Mouse (Mus musculus): ENCODE data around the gene Crhr1. TPM values are rescaled to one million over a fixed set of nuclear protein-coding genes. Genes with fewer than 3 reads are reported as not detected.

Gene Crhr1
- polyA plus RNA-seq, 1 experiment from 2014 or later: 0.24 TPM

DNA sequence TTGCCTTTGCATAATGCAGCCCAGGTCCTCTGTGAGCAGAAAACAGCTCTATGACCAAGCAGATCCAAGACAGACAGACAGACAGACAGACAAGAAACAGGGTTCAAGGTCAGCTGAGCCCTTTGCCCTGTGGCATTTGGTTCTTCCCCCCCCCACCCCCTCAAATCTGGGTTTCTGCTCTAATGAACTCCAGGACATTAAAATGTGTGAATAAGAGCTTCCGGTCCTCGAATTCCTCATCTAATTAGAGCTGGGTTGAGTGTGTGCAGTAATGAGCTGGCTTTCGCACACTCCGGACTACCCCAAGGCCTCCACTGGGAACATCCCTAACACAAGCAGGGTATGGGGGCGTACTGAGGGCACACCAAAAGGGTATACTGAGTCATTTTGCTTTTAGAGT is 18.3 kb downstream of the Crhr1 start:
- Histone ChIP-seq H3K4me2 (ENCODE audit: low read depth, low read length, severe bottlenecking) (no peak overlapping the region), H3K27ac (ENCODE audit: low read depth, low read length) (no peak overlapping the region), H3K4me3 (ENCODE audit: low read depth, low read length) (no peak overlapping the region), H3K27me3 (ENCODE audit: control insufficient read depth, insufficient read depth, low read length) (no peaks in the 10 kb centered on the region), H3K9ac (ENCODE audit: low read length) (no peak overlapping the region), H3K4me1 (replicated peaks; ENCODE audit: control insufficient read depth, insufficient read depth, low read length) (no peaks in the 10 kb centered on the region; the same call in 1 of the 2 replicates), H3K9me3 (ENCODE audit: control insufficient read depth, low read length) (no peaks in the 10 kb centered on the region), H3K36me3 (ENCODE audit: control insufficient read depth, insufficient read depth, low read length) (no peaks in the 10 kb centered on the region)
- ATAC-seq (replicated peaks; ENCODE audit: low FRiP score) (no peak), DNase-seq (ENCODE audit: low spot score) (no peak)
- 29% methylated on average over 5 of the region's 5 CpGs for whole genome bisulfite sequencing

DNA sequence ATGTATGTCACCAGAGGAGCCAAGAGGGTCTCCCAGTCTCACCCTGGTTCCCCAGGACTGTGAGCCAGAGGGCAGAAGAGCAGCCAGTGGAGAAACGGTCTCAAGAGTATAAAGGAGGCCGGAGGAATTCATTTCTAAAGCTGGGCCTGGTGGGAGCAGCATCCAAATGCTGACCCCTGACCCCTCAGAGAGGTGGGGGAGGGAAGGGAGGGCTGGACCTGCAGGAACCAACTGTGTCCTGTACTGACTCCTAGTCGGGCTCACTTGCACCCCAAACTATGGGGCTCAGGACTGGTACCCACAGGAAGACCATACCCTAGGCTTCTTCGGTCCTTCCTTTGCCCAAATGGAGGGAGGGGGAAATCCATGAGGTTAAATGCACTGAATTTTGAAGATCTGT is 21.7 kb downstream of the Crhr1 start:
- peaks cover 4% of the 10 kb centered on the region; the same call in 1 of the 2 replicates for H3K4me1 ChIP-seq (replicated peaks; ENCODE audit: control insufficient read depth, insufficient read depth, low read length)
- 53% methylated on average over 4 of the region's 4 CpGs for WGBS
- H3K27me3 ChIP-seq (ENCODE audit: control insufficient read depth, insufficient read depth, low read length): no peaks in the 10 kb centered on the region

GRCm38 (mm10) chr11:104154820-104155635 is 22.4 kb downstream of the Crhr1 start:
- no peak for ATAC-seq (replicated peaks; ENCODE audit: low FRiP score)
- no peak overlapping the region for H3K9ac ChIP-seq (ENCODE audit: low read length)
- no peak for DNase-seq (ENCODE audit: low spot score)
- H3K4me2 ChIP-seq (ENCODE audit: low read depth, low read length, severe bottlenecking): no peak overlapping the region
- H3K9me3 ChIP-seq (ENCODE audit: control insufficient read depth, low read length): no peaks in the 10 kb centered on the region
- no peak overlapping the region for H3K4me3 ChIP-seq (ENCODE audit: low read depth, low read length)
- WGBS: 62% methylated on average over 9 of the region's 9 CpGs
- H3K4me1 ChIP-seq (replicated peaks; ENCODE audit: control insufficient read depth, insufficient read depth, low read length): peaks cover 4% of the 10 kb centered on the region; the same call in 1 of the 2 replicates
- no peaks in the 10 kb centered on the region for H3K27me3 ChIP-seq (ENCODE audit: control insufficient read depth, insufficient read depth, low read length)
- H3K27ac ChIP-seq (ENCODE audit: low read depth, low read length): no peak overlapping the region
- H3K36me3 ChIP-seq (ENCODE audit: control insufficient read depth, insufficient read depth, low read length): no peaks in the 10 kb centered on the region

More for the DNA sequence above, 21.7 kb downstream of the Crhr1 start:
- Histone ChIP-seq H3K4me3 (ENCODE audit: low read depth, low read length) (no peak overlapping the region), H3K9ac (ENCODE audit: low read length) (no peak overlapping the region), H3K27ac (ENCODE audit: low read depth, low read length) (no peak overlapping the region), H3K9me3 (ENCODE audit: control insufficient read depth, low read length) (no peaks in the 10 kb centered on the region), H3K4me2 (ENCODE audit: low read depth, low read length, severe bottlenecking) (no peak overlapping the region), H3K36me3 (ENCODE audit: control insufficient read depth, insufficient read depth, low read length) (no peaks in the 10 kb centered on the region)
- ATAC-seq (replicated peaks; ENCODE audit: low FRiP score) (no peak), DNase-seq (ENCODE audit: low spot score) (no peak)

DNA sequence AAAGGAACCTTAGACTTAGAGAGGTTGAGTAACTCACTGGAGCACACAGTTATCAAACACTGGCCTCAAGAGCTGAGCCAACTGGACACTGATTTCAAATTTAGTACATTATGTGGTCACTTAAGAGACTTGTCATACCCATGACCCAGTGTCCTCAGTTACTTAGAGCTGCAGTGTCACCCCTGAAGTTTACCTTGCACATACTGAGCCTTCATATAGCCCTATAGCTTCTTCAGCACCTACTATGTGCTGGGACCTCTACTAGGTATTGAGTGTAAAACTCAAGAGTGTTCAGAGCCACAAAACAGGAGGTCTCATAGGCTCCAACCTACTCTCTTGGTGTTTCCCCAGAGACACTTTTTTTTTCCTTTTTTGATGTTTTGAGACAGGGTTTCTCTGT is 23.2 kb downstream of the Crhr1 start:
- no peak for DNase-seq (ENCODE audit: low spot score)
- no peak overlapping the region for H3K4me2 ChIP-seq (ENCODE audit: low read depth, low read length, severe bottlenecking)
- no peak overlapping the region for H3K9ac ChIP-seq (ENCODE audit: low read length)
- peaks cover 4% of the 10 kb centered on the region; the same call in 1 of the 2 replicates for H3K4me1 ChIP-seq (replicated peaks; ENCODE audit: control insufficient read depth, insufficient read depth, low read length)
- no peak overlapping the region for H3K27ac ChIP-seq (ENCODE audit: low read depth, low read length)
- no peaks in the 10 kb centered on the region for H3K9me3 ChIP-seq (ENCODE audit: control insufficient read depth, low read length)
- H3K27me3 ChIP-seq (ENCODE audit: control insufficient read depth, insufficient read depth, low read length): no peaks in the 10 kb centered on the region
- H3K4me3 ChIP-seq (ENCODE audit: low read depth, low read length): no peak overlapping the region
- H3K36me3 ChIP-seq (ENCODE audit: control insufficient read depth, insufficient read depth, low read length): no peaks in the 10 kb centered on the region
- ATAC-seq (replicated peaks; ENCODE audit: low FRiP score): no peak

DNA sequence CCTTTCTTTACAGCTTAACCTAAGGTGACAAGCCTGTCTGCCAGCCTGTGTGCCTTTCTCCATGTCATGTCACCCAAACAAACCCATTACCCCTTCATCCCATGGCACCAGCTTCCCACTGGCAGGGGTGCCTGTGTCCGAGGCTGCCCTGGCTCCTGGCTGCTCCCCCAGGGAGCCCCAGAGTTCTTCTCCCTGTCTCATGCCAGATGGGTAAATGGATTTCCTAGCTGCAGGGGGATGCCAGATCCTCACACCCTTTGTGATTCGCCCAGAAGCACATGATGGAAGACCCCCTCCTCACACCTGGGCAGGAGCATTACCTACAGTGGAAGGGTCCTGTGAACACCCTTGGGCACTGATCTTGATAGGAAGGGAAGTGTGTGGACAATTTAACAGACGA is 23.7 kb downstream of the Crhr1 start:
- ATAC-seq (replicated peaks; ENCODE audit: low FRiP score): no peak
- Histone ChIP-seq H3K4me1 (replicated peaks; ENCODE audit: control insufficient read depth, insufficient read depth, low read length) (peaks cover 4% of the 10 kb centered on the region; the same call in 1 of the 2 replicates), H3K27me3 (ENCODE audit: control insufficient read depth, insufficient read depth, low read length) (no peaks in the 10 kb centered on the region), H3K27ac (ENCODE audit: low read depth, low read length) (no peak overlapping the region), H3K4me3 (ENCODE audit: low read depth, low read length) (no peak overlapping the region), H3K36me3 (ENCODE audit: control insufficient read depth, insufficient read depth, low read length) (no peaks in the 10 kb centered on the region), H3K9me3 (ENCODE audit: control insufficient read depth, low read length) (no peaks in the 10 kb centered on the region), H3K4me2 (ENCODE audit: low read depth, low read length, severe bottlenecking) (no peak overlapping the region), H3K9ac (ENCODE audit: low read length) (no peak overlapping the region)
- no peak for DNase-seq (ENCODE audit: low spot score)
- 77% methylated on average over 3 of the region's 3 CpGs for WGBS

GRCm38 (mm10) chr11:104157603-104158259 is 25.1 kb downstream of the Crhr1 start:
- H3K27me3 ChIP-seq (ENCODE audit: control insufficient read depth, insufficient read depth, low read length): no peaks in the 10 kb centered on the region
- ATAC-seq (replicated peaks; ENCODE audit: low FRiP score) (peak; percentile 96), DNase-seq (ENCODE audit: low spot score) (peak; percentile 93)
- H3K9ac ChIP-seq (ENCODE audit: low read length): peak overlapping the region; percentile 60
- WGBS: 3% methylated on average over 23 of the region's 23 CpGs
- no peaks in the 10 kb centered on the region for H3K9me3 ChIP-seq (ENCODE audit: control insufficient read depth, low read length)
- H3K27ac ChIP-seq (ENCODE audit: low read depth, low read length): peak overlapping the region; percentile 19
- peaks cover 4% of the 10 kb centered on the region; the same call in 1 of the 2 replicates for H3K4me1 ChIP-seq (replicated peaks; ENCODE audit: control insufficient read depth, insufficient read depth, low read length)
- no peaks in the 10 kb centered on the region for H3K36me3 ChIP-seq (ENCODE audit: control insufficient read depth, insufficient read depth, low read length)
- H3K4me2 ChIP-seq (ENCODE audit: low read depth, low read length, severe bottlenecking): peak overlapping the region; percentile 58
- H3K4me3 ChIP-seq (ENCODE audit: low read depth, low read length): peak overlapping the region; percentile 34

- DNase-seq (ENCODE audit: low spot score) (no peak), ATAC-seq (replicated peaks; ENCODE audit: low FRiP score) (peak; percentile 37; the same call in 1 of the 2 replicates)
- peak overlapping the region; percentile 58 for H3K4me2 ChIP-seq (ENCODE audit: low read depth, low read length, severe bottlenecking)
- peak overlapping the region; percentile 19 for H3K27ac ChIP-seq (ENCODE audit: low read depth, low read length)
- no peaks in the 10 kb centered on the region for H3K9me3 ChIP-seq (ENCODE audit: control insufficient read depth, low read length)
- WGBS: 4% methylated on average over 17 of the region's 17 CpGs
- peak overlapping the region; percentile 34 for H3K4me3 ChIP-seq (ENCODE audit: low read depth, low read length)
- H3K36me3 ChIP-seq (ENCODE audit: control insufficient read depth, insufficient read depth, low read length): no peaks in the 10 kb centered on the region
- peaks cover 4% of the 10 kb centered on the region; the same call in 1 of the 2 replicates for H3K4me1 ChIP-seq (replicated peaks; ENCODE audit: control insufficient read depth, insufficient read depth, low read length)
- H3K9ac ChIP-seq (ENCODE audit: low read length): peak overlapping the region; percentile 56
- H3K27me3 ChIP-seq (ENCODE audit: control insufficient read depth, insufficient read depth, low read length): no peaks in the 10 kb centered on the region
Measured at GRCm38 (mm10) chr11:104158260-104158907, 25.7 kb downstream of the Crhr1 start.

GRCm38 (mm10) chr11:104159769-104160272 is 27.2 kb downstream of the Crhr1 start:
- Histone ChIP-seq H3K9ac (ENCODE audit: low read length) (no peak overlapping the region), H3K36me3 (ENCODE audit: control insufficient read depth, insufficient read depth, low read length) (no peaks in the 10 kb centered on the region), H3K4me3 (ENCODE audit: low read depth, low read length) (no peak overlapping the region), H3K4me2 (ENCODE audit: low read depth, low read length, severe bottlenecking) (no peak overlapping the region), H3K4me1 (replicated peaks; ENCODE audit: control insufficient read depth, insufficient read depth, low read length) (peaks cover 4% of the 10 kb centered on the region; the same call in 1 of the 2 replicates), H3K27me3 (ENCODE audit: control insufficient read depth, insufficient read depth, low read length) (no peaks in the 10 kb centered on the region), H3K27ac (ENCODE audit: low read depth, low read length) (no peak overlapping the region), H3K9me3 (ENCODE audit: control insufficient read depth, low read length) (no peaks in the 10 kb centered on the region)
- DNase-seq (ENCODE audit: low spot score) (no peak), ATAC-seq (replicated peaks; ENCODE audit: low FRiP score) (no peak)
- 78% methylated on average over 4 of the region's 4 CpGs for WGBS
